Mouse (Mus musculus) neural tube, embryonic 14.5 days (tissue): Measurements from ENCODE around the gene Gm11032. TPM values are rescaled to one million over a fixed set of nuclear protein-coding genes. Genes with fewer than 3 reads are reported as not detected.

Source experiments
- ATAC-seq: fragments of 200-750 bp; cut with Nextera tagmentation; 2 replicates; pipeline ENCODE4 v1.8.0; 2017; ENCODE audit warnings: low read depth, mild to moderate bottlenecking, moderate TSS enrichment, moderate library complexity
- H3K27ac ChIP-seq: fragments of 300-500 bp; sonication (generic); 2 replicates; pipeline ENCODE4 v1.5.1; 2014; ENCODE audit warnings: low read depth, mild to moderate bottlenecking, control low read depth, low read length, moderate library complexity, mixed read lengths
- H3K27me3 ChIP-seq: fragments of 300-500 bp; sonication (generic); 2 replicates; pipeline ENCODE4 v1.6.1; 2014; ENCODE audit warnings: low read length; ENCODE audit not compliant: control insufficient read depth, insufficient read depth
- H3K36me3 ChIP-seq: fragments of 300-500 bp; sonication (generic); 2 replicates; pipeline ENCODE4 v1.6.1; 2014; ENCODE audit warnings: low read length, mixed read lengths; ENCODE audit not compliant: control insufficient read depth, insufficient read depth
- H3K4me1 ChIP-seq: fragments of 300-500 bp; sonication (generic); 2 replicates; pipeline ENCODE4 v1.6.1; 2014; ENCODE audit warnings: low read length; ENCODE audit not compliant: control insufficient read depth, insufficient read depth
- H3K4me2 ChIP-seq: fragments of 300-500 bp; sonication (generic); 2 replicates; pipeline ENCODE4 v1.6.1; 2014; ENCODE audit warnings: mild to moderate bottlenecking, low read depth, low read length, control low read depth
- H3K4me3 ChIP-seq: fragments of 300-500 bp; sonication (generic); 2 replicates; pipeline ENCODE4 v1.5.1; 2014; ENCODE audit warnings: low read depth, low read length, control low read depth, mixed read lengths
- H3K9ac ChIP-seq: fragments of 300-500 bp; sonication (generic); replicated peaks from 2 replicates; pipeline ENCODE4 v1.6.1; 2014; ENCODE audit warnings: low read depth, mild to moderate bottlenecking, control low read depth, low read length, mixed read lengths
- H3K9me3 ChIP-seq: fragments of 300-500 bp; sonication (generic); 2 replicates; pipeline ENCODE4 v1.6.1; 2016; ENCODE audit warnings: low read length; ENCODE audit not compliant: control insufficient read depth
- WGBS: fragments of 180-500 bp; shearing (Covaris S2); extraction: QIAGEN DNeasy Blood & Tissue Kit; methylation state at CpG from one replicate; pipeline ENCODE4 v1.1.7; 2014; 5-methylcytosine and 5-hydroxymethylcytosine counted together
- polyA plus RNA-seq: library from polyadenylated mRNA; unstranded; fragments of >200 nt; fragmentation: Nextera tagmentation; extraction: Ambion mirVana; gene quantifications from 2 replicates; pipeline ENCODE4 v1.2.1, GENCODE M21; 2014

Gm11032 gene
- polyA plus RNA-seq, 1 experiment from 2014 or later = not detected

DNA sequence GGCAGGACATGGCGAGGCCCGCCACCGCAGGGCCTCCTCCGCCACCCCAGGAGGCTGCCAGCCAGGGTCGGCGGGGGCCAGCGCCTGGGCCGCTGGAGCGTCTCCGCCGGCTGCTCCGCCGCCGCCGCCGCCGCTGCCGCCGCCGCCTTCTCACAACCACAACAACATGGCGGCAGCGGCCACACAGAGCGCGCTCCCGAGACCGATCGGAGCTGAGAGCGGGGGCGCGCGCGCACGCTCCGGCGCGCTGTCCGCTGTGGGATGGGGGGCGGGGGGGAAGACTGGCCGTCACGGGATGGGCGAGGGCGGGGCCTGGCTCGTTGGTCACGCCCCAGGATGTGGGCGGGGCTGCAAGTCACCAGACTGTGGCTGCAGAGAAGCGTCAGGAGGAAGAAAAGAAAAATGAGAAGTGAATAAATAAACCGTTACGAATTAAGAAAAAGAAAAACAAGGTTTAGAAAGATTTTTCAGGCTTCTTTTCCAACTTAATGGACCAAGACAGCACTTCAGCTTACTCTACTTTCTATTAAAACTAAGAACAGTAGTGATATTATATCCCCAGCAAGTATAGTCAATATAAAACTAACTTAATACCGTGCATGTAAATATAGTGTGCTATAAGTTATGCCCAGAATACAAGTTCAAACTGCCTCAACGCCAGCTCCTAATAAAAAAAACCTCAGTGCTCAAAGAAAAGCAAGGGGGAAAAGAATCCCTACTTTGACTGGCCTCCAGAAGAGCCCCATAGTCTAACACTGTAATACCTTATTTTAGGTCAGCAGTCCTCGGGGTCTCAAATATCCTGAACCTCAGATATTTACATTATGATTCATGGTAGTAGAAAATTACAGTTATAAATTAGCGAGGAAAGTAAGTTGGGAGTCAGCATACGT lies 25.0 kb upstream of the Gm11032 start, which contains the start of gene Mtmr3:
Gene Mtmr3 (minus strand): TSS at position 256 of the 893 bp plus-strand sequence.
- WGBS = 7% methylated on average over 37 of the region's 53 CpGs
- peak; percentile 90 for ATAC-seq

DNA sequence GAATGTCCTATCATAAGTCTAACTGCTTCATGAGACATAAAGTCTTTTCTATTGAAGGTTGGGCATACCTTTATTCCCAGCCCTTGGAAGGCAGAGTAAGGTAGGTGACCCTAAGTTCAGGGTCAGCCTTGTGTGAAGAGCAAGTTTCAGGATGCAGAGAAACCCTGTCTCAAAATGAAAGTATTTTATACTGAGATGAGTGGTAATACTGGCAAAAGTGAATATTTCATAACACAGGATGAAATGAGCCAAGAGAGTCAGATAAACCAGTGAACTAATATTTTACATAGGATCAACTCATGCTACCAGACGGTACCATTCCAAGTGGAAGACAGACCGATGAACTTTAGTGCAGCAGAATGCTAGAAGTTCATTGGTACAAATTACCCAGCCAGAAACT lies 21.5 kb upstream of the Gm11032 start:
- Histone ChIP-seq H3K27me3 (no peaks in the 10 kb centered on the region), H3K36me3 (no peaks in the 10 kb centered on the region), H3K4me3 (no peak overlapping the region), H3K4me1 (peaks cover 4% of the 10 kb centered on the region), H3K27ac (no peak overlapping the region), H3K4me2 (no peak overlapping the region), H3K9ac (no peak overlapping the region), H3K9me3 (no peaks in the 10 kb centered on the region)
- no peak for ATAC-seq
- WGBS = 87% methylated on average over 2 of the region's 2 CpGs

More for the DNA sequence above, 25.0 kb upstream of the Gm11032 start, which contains the start of gene Mtmr3:
- Histone ChIP-seq H3K9me3 (no peaks in the 10 kb centered on the region), H3K36me3 (no peaks in the 10 kb centered on the region), H3K9ac (peak within 1 kb of the TSS; percentile 97), H3K27ac (peak within 1 kb of the TSS; percentile 96), H3K4me1 (peaks cover 11% of the 10 kb centered on the region), H3K27me3 (no peaks in the 10 kb centered on the region), H3K4me2 (peak within 1 kb of the TSS; percentile 76), H3K4me3 (peak within 1 kb of the TSS; percentile 93)

DNA sequence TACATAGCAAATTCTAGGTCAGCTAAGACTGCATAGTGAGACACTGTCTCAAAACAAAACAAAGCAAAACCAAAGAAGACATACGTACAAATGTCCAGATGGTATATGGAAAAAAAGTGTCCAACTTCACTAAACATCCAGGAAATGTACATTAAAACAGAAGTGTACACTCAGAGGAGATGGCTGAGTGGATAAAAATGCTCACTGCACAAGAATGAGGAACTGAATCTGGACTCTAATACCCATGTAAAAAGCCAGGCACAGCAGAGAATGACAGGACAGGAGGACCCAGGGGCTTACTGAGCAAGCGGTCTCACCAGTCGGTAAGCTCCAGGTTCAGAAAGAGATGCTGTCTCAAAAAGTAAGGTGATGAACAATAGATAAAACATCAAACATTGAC lies 20.0 kb upstream of the Gm11032 start:
- Histone ChIP-seq H3K4me3 (no peak overlapping the region), H3K4me1 (peaks cover 6% of the 10 kb centered on the region; the same call in 1 of the 2 replicates), H3K27me3 (no peaks in the 10 kb centered on the region), H3K9ac (no peak overlapping the region), H3K9me3 (no peaks in the 10 kb centered on the region), H3K4me2 (no peak overlapping the region), H3K27ac (no peak overlapping the region), H3K36me3 (no peaks in the 10 kb centered on the region)
- ATAC-seq = no peak
- WGBS = 91% methylated on average over 3 of the region's 3 CpGs

DNA sequence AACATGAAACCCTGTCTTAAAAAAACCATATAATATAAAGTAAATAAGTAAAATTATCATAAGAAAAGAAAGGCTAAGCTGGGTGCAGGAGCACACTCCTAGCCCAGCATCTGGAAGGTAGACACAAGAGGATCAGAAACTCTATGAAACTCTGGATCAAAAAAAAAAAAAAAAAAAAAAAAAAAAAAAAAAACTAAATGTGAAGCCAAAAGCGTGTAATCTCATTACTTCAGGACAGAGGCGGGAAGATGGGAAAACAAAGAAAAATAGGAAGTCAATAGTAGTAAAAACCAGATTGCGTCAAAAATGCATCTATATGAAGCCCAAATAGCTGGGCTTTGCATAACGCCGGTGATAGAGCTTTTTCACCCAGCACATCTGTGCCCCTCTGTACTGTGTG lies 18.0 kb upstream of the Gm11032 start:
- Histone ChIP-seq H3K27ac (no peak overlapping the region), H3K4me1 (peaks cover 6% of the 10 kb centered on the region; the same call in 1 of the 2 replicates), H3K36me3 (no peaks in the 10 kb centered on the region), H3K4me3 (no peak overlapping the region), H3K4me2 (no peak overlapping the region), H3K27me3 (no peaks in the 10 kb centered on the region), H3K9me3 (no peaks in the 10 kb centered on the region), H3K9ac (no peak overlapping the region)
- 77% methylated on average over 5 of the region's 5 CpGs for WGBS
- ATAC-seq = no peak

DNA sequence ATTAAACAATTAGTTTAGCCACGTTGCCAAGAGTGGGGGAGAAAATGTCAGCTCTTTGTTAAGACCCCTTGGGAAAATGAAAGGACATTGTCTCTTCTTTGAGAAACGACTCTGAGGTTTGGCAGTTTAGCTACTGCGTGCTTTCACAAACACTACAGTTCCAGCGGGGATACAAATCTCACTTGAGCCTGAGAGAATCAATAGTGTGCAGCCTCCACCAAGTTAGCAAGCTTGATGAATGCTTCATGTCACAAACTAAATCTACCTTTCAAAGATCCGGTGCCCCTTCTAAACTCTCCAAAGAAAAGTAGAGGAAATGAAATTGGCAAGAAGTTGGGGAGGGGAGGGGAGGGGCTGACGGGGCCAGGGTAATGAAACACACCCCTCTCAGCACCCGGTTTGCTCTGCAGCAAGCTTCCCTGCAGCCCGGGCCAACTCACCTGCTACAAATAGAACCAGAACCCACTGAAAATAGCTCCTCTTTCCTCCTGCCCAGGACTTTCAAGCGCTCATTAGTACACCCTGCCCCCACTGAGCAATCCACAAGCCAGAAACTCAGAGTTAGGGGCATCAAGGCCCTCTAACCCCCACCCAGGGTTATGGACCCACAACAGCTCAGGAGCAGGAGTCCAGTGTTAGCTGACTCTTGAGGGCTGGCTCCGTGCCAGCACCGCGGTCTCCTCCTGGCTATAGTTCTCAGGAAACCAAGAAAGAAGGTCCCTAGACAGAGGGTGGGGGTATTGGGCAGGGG lies 17.0 kb upstream of the Gm11032 start:
- WGBS = 23% methylated on average over 12 of the region's 12 CpGs
- no peak overlapping the region for H3K27ac ChIP-seq
- peak; percentile 46; the same call in 1 of the 2 replicates for ATAC-seq

DNA sequence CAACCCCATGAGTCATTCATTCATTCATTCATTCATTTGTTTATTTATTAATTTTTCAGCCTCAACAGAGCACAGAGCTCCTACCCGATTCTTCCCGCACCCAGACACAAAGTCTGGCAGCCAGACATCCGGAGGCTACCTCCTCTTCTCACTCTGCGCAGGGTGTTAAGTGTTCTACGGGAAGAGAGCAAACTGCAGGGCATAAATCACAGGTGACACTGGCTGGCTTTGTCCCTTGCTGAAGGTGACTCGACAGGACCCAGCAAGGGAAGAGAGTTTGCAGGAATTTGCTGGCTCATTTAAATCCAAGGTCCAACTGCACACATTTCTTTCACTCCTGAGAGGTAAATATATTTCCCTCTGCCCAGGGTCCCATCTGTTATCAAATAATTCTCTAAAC lies 15.4 kb upstream of the Gm11032 start:
- 5% methylated on average over 6 of the region's 6 CpGs for WGBS
- no peaks in the 10 kb centered on the region for H3K36me3 ChIP-seq
- no peak overlapping the region for H3K4me3 ChIP-seq
- no peaks in the 10 kb centered on the region for H3K9me3 ChIP-seq
- H3K4me1 ChIP-seq = peaks cover 6% of the 10 kb centered on the region; the same call in 1 of the 2 replicates
- H3K4me2 ChIP-seq = no peak overlapping the region
- ATAC-seq = no peak
- H3K9ac ChIP-seq = no peak overlapping the region
- H3K27me3 ChIP-seq = no peaks in the 10 kb centered on the region
- no peak overlapping the region for H3K27ac ChIP-seq

More for the DNA sequence above, 17.0 kb upstream of the Gm11032 start:
- Histone ChIP-seq H3K9ac (no peak overlapping the region), H3K4me2 (no peak overlapping the region), H3K27me3 (no peaks in the 10 kb centered on the region), H3K4me1 (peaks cover 6% of the 10 kb centered on the region; the same call in 1 of the 2 replicates), H3K9me3 (no peaks in the 10 kb centered on the region), H3K4me3 (no peak overlapping the region), H3K36me3 (no peaks in the 10 kb centered on the region)

DNA sequence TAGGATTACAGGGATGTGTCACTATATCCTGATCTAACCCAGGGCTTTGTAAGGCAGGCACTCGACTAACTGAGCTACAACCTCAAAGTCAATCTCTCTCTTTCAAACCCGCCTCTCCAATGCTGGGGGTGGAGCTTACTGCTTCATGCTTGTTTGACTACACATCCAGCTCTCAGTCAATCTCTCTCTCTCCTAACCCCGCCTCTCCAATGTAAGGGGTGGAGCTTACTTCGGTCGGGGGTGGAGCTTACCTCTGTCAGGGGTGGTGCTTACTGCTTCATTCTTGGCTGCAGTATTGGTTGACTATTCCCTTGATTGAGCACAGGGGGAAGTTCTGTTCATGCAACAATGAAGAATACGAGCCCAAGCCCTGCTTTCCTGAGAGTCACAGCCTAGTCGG lies 14.5 kb upstream of the Gm11032 start:
- no peaks in the 10 kb centered on the region for H3K27me3 ChIP-seq
- no peak for ATAC-seq
- H3K4me1 ChIP-seq = peaks cover 6% of the 10 kb centered on the region; the same call in 1 of the 2 replicates
- H3K27ac ChIP-seq = no peak overlapping the region
- H3K9me3 ChIP-seq = no peaks in the 10 kb centered on the region
- H3K36me3 ChIP-seq = no peaks in the 10 kb centered on the region
- H3K4me2 ChIP-seq = no peak overlapping the region
- no peak overlapping the region for H3K9ac ChIP-seq
- H3K4me3 ChIP-seq = no peak overlapping the region
- 47% methylated on average over 7 of the region's 7 CpGs for WGBS

DNA sequence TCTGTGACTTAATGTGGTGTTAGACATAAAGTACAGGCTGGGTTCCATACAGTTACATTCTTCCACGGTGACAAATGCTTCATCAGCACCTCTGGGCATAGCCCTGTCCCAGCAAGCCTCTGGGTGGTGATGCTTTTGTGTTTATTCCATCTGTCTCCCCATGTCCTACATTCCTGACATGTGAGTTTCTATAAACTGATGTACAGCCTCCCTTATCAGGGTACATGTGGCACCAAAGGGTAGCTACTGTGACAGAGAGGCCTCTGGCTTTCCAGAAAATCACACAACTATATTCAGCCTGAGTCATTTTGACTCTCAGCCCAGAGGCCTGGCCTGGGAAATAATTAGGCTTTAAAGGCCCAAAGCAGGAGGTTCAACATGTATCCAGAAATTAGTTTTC lies 13.3 kb upstream of the Gm11032 start:
- no peak overlapping the region for H3K27ac ChIP-seq
- peaks cover 6% of the 10 kb centered on the region; the same call in 1 of the 2 replicates for H3K4me1 ChIP-seq
- 85% methylated on average over 1 of the region's 1 CpGs for WGBS
- no peaks in the 10 kb centered on the region for H3K9me3 ChIP-seq
- no peak overlapping the region for H3K9ac ChIP-seq
- H3K36me3 ChIP-seq = no peaks in the 10 kb centered on the region
- H3K27me3 ChIP-seq = no peaks in the 10 kb centered on the region
- no peak overlapping the region for H3K4me3 ChIP-seq
- H3K4me2 ChIP-seq = no peak overlapping the region
- no peak for ATAC-seq

DNA sequence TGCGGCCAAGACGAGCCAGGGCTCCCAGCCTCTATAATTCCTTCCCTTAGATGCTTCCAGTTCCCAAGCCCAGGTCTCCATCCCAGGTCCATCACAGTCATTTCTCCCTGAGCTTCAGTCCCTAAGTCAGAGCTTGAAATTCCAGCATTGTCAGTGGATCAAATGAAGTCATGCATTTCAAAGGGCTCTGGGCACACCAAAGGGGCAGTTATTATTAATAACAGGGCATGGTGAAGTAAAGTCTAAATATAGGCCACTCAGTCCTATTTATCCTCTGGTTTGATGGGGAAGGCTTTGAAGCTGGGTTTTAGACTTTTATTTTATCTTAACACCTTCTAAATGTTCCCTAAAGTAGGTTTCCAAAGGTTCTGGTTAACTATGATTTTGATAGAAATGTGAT lies 8.0 kb upstream of the Gm11032 start:
- no peak overlapping the region for H3K27ac ChIP-seq
- H3K4me1 ChIP-seq = no peaks in the 10 kb centered on the region
- no peaks in the 10 kb centered on the region for H3K36me3 ChIP-seq
- 74% methylated on average over 2 of the region's 2 CpGs for WGBS
- ATAC-seq = no peak
- no peaks in the 10 kb centered on the region for H3K9me3 ChIP-seq
- H3K9ac ChIP-seq = no peak overlapping the region
- no peaks in the 10 kb centered on the region for H3K27me3 ChIP-seq
- H3K4me3 ChIP-seq = no peak overlapping the region
- no peak overlapping the region for H3K4me2 ChIP-seq
